Mouse (Mus musculus) liver, adult 2 months (tissue): ENCODE measurements at regions not wholly inside any gene's neighbourhood (a gene's known extent, or its start where the extent isn't known, plus 50 kb on each side); places are given as distances from the start of the nearest gene placed in this dataset.

ENCODE experiments used
- CTCF ChIP-seq: fragments of 200-500 bp; IDR thresholded peaks from 2 replicates; pipeline ENCODE4 v1.5.1; 2011; ENCODE audit warnings: low read depth, low read length, control low read depth
- POLR2A ChIP-seq: fragments of 200-500 bp; IDR thresholded peaks from 2 replicates; pipeline ENCODE4 v1.6.1; 2011; ENCODE audit warnings: low read length, control low read depth; ENCODE audit not compliant: insufficient read depth; ENCODE audit errors: extremely low read depth

DNA sequence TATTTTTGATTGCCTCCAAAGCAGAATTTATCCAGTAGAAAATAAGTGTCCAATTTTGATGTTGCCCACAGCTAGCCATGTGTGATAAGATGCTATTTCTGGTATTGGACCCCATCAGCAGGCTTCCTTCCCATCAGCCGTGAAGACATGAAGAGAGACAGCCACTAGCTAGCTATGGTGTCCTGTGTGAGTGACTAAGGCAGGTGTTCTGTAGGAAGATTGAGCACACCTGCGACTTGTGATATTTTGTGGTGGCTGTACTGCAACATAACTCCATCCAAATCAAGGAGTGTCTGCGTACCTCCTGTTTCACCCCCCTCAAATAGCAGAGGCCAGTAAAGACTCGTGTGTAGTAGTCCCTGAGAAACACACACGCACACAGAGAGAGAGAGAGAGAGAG, 56.6 kb upstream of the Dap start:
- TF ChIP-seq CTCF (no peak), POLR2A (no peak)
